Mouse (Mus musculus) kidney, adult 2 months (tissue): ENCODE data around the gene Comtd1. TPM values are rescaled to one million over a fixed set of nuclear protein-coding genes. Genes with fewer than 3 reads are reported as not detected.

Experiments
- DNase-seq: peaks from one replicate; pipeline ENCODE4 v3.0.0; 2021
- H3K27ac ChIP-seq: fragments of 200-500 bp; 2 replicates; pipeline ENCODE4 v1.5.1; 2012; ENCODE audit warnings: low read depth, low read length, control low read depth, inconsistent platforms; ENCODE audit not compliant: insufficient read depth
- H3K27me3 ChIP-seq: fragments of 200-500 bp; replicated peaks from 2 replicates; pipeline ENCODE4 v1.6.1; 2012; ENCODE audit warnings: mild to moderate bottlenecking, moderate library complexity, low read length, inconsistent platforms; ENCODE audit not compliant: control insufficient read depth, insufficient read depth
- H3K36me3 ChIP-seq: fragments of 200-500 bp; 2 replicates; pipeline ENCODE4 v1.6.1; 2012; ENCODE audit warnings: mild to moderate bottlenecking, moderate library complexity, low read length, inconsistent platforms; ENCODE audit not compliant: control insufficient read depth, insufficient read depth
- H3K4me1 ChIP-seq: fragments of 200-500 bp; 2 replicates; pipeline ENCODE4 v1.6.1; 2011; ENCODE audit warnings: low read length; ENCODE audit not compliant: control insufficient read depth, insufficient read depth
- H3K4me3 ChIP-seq: fragments of 200-500 bp; 2 replicates; pipeline ENCODE4 v1.5.1; 2011; ENCODE audit warnings: mild to moderate bottlenecking, low read depth, low read length, control low read depth; ENCODE audit not compliant: insufficient read depth
- CTCF ChIP-seq: fragments of 200-500 bp; conservative IDR thresholded peaks from 2 replicates; pipeline ENCODE4 v1.5.1; 2011; ENCODE audit warnings: low read depth, mild to moderate bottlenecking, control low read depth, low read length, moderate library complexity, mixed read lengths; ENCODE audit not compliant: insufficient read depth, insufficient read length
- POLR2A ChIP-seq: fragments of 200-500 bp; IDR thresholded peaks from one replicate; pipeline ENCODE4 v1.6.1; 2011; ENCODE audit warnings: low read depth, low read length, control low read depth
- WGBS: fragments of 180-500 bp; shearing (Covaris S2); methylation state at CpG from one replicate; pipeline ENCODE4 v1.1.7; 2018; 5-methylcytosine and 5-hydroxymethylcytosine counted together
- polyA plus RNA-seq: library from polyadenylated mRNA; depleted of rRNA; stranded (reverse); fragments of >200 nt; gene quantifications from 2 replicates; pipeline ENCODE4 v1.2.3, GENCODE M21; 2012

The Comtd1 gene
- polyA plus RNA-seq, 1 experiment = 35.2 TPM

DNA sequence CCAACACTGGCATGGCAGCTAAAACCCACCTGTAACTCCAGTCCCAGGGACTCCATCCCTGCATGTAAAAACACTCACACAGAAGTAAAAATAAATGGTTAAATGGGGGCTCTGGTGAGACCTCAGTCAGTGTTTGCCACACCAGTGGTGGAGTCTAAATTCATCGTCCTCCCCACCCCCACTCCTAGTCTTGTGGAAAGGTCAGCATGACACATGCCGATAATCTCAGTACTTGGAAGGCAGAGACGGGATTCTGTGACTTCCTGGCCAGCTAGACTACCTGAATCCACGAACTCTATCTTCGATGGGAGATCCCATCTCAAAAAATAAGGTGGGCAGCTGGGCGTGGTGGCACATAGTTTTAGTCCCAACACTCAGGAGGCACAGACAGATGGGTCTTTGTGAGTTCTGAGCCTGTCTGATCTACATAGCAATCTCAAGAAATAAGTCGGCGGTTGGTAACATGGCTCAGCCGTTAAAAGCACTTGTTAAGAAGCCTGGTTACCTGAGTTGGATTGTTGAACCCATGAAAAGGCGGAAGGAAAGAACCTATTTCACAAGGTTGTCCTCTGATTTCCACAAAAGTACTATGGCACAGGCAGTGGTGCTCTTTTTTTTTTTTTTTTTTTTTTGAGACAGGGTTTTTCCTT, 36.9 kb downstream of the Comtd1 start:
- Histone ChIP-seq H3K4me1 (peaks cover 4% of the 10 kb centered on the region; the same call in 1 of the 2 replicates), H3K4me3 (no peak overlapping the region), H3K36me3 (no peaks in the 10 kb centered on the region), H3K27me3 (no peaks in the 10 kb centered on the region), H3K27ac (no peak overlapping the region)
- DNase-seq = no peak
- 86% methylated on average over 10 of the region's 10 CpGs for WGBS
- TF ChIP-seq CTCF = no peak
- no peak for TF ChIP-seq POLR2A

DNA sequence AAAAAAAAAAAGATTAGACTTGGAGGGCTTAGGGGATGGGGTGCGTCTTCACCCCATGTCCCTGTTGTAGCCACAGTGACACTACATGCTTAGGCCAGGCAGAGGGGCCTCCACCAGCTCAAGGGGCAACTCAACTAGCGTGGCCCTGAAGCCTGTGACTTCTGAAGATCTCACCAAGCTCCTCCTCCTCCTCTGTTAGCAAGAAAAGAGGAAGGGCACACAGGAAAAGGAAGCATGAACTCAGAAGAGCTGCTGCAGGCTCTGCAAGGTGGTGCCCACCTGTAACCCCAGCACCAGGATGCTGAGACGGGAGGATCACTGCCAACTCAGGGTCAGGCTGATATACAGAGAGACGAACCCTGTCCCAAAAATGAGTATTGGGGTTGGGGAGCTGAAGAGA, 37.5 kb downstream of the Comtd1 start:
- whole genome bisulfite sequencing = 87% methylated on average over 4 of the region's 4 CpGs
- Histone ChIP-seq H3K4me3 (no peak overlapping the region), H3K27me3 (no peaks in the 10 kb centered on the region), H3K4me1 (peaks cover 4% of the 10 kb centered on the region; the same call in 1 of the 2 replicates), H3K27ac (no peak overlapping the region), H3K36me3 (no peaks in the 10 kb centered on the region)
- no peak for DNase-seq
- TF ChIP-seq POLR2A (no peak), CTCF (no peak)

DNA sequence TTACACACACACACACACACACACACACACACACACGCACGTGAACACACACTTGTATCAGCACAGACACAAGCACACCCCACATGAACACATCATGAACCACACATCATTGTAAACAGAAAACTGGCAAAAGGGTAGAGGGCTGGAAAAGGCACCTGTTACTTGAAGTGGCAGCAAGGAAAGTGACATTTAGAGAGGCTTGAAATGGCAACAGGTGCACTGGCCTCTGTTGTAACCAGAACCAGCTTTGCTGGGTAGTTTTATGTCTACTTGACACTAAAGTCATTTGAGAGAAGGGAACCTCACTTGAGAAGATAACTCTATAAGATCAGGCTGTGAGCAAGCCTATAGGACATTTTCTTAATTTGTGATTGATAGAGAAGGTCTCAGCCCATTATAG, 39.4 kb downstream of the Comtd1 start:
- Histone ChIP-seq H3K27me3 (no peaks in the 10 kb centered on the region), H3K36me3 (no peaks in the 10 kb centered on the region), H3K4me1 (peaks cover 4% of the 10 kb centered on the region; the same call in 1 of the 2 replicates), H3K27ac (no peak overlapping the region), H3K4me3 (no peak overlapping the region)
- DNase-seq = no peak
- TF ChIP-seq POLR2A (no peak), CTCF (no peak)
- WGBS = 93% methylated on average over 2 of the region's 2 CpGs

DNA sequence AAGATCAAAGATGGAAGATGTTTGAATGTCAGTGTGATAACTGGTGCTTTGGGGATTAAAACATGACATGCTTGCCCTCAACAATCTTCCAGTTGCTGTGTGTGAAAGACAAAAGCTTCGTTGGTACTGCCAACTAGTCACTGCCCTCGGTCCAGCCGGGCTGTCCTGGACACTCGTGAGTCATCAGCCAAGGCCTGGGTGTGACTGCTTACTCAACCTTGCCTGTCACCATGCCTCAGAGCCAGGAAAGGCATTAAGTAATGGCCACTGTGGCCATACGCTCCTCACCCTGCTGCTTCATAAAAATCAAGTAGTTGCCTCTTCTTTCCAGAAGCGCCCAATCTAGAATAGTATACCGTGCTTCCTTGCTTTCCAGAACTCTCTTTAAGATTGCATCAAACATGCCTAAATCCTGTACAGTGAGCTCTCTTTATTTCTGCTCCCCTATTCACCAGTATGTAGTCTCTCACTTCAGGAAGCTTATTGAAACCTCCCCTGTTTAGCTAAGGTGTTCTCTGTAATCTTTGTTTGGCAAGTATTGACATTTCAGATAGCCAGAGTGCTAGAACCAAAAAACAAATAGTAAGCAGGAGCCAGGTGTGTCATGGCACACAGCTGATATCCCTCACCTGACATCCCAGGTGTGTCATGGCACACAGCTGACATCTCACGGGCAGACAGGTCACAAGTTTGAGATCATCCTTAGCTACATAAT, 40.4 kb downstream of the Comtd1 start:
- no peak overlapping the region for H3K4me3 ChIP-seq
- H3K27me3 ChIP-seq = no peaks in the 10 kb centered on the region
- TF ChIP-seq CTCF (no peak), POLR2A (no peak)
- WGBS = 73% methylated on average over 8 of the region's 8 CpGs
- no peak overlapping the region for H3K27ac ChIP-seq
- no peaks in the 10 kb centered on the region for H3K36me3 ChIP-seq
- H3K4me1 ChIP-seq = no peaks in the 10 kb centered on the region
- peak; percentile 28 for DNase-seq

DNA sequence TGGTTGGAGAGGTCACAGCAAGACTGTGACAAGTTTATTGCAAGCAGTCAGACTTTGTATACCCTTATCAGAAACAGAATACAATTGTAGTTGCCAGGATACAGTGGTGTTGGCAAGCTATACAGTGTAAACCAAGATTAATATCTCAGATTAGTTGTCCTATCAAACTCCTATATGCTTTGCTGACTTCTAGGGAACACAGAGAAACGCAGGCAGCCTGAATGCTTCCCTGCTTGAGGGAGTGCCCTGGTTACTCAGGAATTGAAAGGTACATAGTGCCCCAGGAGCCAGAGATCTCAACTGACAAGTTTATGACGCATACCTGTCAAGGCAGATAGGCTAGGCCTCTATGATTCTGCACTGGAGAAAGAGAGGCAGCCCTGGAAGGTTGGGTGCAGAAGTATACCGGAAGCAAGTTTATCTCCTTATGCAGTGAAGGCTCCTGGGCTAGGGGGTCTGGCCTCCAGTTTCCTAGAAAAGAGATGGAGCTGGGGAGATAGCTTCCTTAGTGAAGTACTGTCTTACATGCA, 42.1 kb downstream of the Comtd1 start:
- no peak for TF ChIP-seq CTCF
- no peak for TF ChIP-seq POLR2A
- no peak overlapping the region for H3K27ac ChIP-seq
- 82% methylated on average over 3 of the region's 3 CpGs for WGBS
- no peaks in the 10 kb centered on the region for H3K36me3 ChIP-seq
- H3K4me3 ChIP-seq = no peak overlapping the region
- no peaks in the 10 kb centered on the region for H3K27me3 ChIP-seq
- no peaks in the 10 kb centered on the region for H3K4me1 ChIP-seq
- DNase-seq = no peak

DNA sequence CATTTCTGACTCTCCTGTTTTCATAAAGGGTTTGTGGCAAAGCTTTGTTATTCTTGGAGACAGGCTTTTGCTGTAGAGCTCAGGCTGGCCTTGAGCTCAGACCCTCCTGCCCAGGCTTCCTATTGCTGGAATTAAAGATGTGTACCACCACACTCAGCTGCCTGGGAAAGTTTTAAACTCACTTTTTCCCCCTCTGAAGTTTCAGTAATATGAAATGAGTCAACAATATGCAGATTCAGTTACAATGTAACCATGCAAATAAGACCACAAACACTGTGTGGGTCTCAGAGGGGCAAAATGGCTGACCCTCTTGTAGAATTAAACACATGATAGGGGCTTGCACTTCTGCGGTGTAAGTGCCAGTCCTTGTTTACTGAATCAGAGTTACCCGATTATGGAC, 42.6 kb downstream of the Comtd1 start:
- H3K4me3 ChIP-seq = no peak overlapping the region
- no peaks in the 10 kb centered on the region for H3K4me1 ChIP-seq
- no peak for TF ChIP-seq POLR2A
- no peak for TF ChIP-seq CTCF
- DNase-seq = no peak
- no peak overlapping the region for H3K27ac ChIP-seq
- H3K36me3 ChIP-seq = no peaks in the 10 kb centered on the region
- 67% methylated on average over 2 of the region's 2 CpGs for WGBS
- no peaks in the 10 kb centered on the region for H3K27me3 ChIP-seq

DNA sequence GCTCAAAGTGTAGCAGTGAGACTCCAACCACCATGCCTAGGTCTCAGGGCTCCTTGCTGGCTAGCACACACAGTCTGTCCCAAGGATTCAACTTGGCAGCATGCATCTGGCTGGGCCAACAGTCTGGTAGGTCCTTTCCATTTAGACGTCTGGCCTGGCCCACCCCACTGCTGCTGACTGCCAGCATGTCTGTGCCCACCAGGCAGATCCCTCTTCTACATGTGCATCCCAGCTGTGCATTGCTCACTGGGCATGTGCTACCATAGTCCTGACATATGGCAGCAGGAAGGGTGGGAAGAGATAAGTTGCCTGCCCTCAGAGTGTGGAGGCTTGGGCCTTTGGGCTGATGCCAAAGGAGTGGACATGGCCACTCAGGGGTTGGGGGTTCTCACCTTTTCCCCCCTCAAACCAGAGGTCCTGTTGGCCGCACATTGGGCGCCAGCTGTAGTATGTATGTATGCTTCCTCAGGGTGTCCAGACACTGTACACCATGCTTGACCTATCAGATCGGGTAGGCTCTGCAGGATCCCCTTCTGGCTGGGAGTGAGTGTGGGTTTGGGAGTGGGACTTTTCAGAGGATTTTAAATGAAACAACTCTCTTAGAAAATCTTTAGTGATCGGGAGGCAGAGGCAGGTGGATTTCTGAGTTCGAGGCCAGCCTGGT, 46.1 kb downstream of the Comtd1 start:
- Histone ChIP-seq H3K36me3 (no peaks in the 10 kb centered on the region; the same call in 1 of the 2 replicates), H3K4me1 (no peaks in the 10 kb centered on the region)
- TF ChIP-seq CTCF (no peak), POLR2A (no peak)

More for the DNA sequence above, 46.1 kb downstream of the Comtd1 start:
- H3K4me3 ChIP-seq = no peak overlapping the region
- no peaks in the 10 kb centered on the region for H3K27me3 ChIP-seq
- WGBS = 93% methylated on average over 6 of the region's 6 CpGs
- no peak for DNase-seq
- H3K27ac ChIP-seq = no peak overlapping the region
